Mouse (Mus musculus) testis, postnatal 14 days (tissue): ENCODE results near the gene Nenf.

Source experiments
- DNase-seq: peaks from one replicate; pipeline ENCODE4 v3.0.0; 2021; ENCODE audit warnings: low spot score

The Nenf gene

DNA sequence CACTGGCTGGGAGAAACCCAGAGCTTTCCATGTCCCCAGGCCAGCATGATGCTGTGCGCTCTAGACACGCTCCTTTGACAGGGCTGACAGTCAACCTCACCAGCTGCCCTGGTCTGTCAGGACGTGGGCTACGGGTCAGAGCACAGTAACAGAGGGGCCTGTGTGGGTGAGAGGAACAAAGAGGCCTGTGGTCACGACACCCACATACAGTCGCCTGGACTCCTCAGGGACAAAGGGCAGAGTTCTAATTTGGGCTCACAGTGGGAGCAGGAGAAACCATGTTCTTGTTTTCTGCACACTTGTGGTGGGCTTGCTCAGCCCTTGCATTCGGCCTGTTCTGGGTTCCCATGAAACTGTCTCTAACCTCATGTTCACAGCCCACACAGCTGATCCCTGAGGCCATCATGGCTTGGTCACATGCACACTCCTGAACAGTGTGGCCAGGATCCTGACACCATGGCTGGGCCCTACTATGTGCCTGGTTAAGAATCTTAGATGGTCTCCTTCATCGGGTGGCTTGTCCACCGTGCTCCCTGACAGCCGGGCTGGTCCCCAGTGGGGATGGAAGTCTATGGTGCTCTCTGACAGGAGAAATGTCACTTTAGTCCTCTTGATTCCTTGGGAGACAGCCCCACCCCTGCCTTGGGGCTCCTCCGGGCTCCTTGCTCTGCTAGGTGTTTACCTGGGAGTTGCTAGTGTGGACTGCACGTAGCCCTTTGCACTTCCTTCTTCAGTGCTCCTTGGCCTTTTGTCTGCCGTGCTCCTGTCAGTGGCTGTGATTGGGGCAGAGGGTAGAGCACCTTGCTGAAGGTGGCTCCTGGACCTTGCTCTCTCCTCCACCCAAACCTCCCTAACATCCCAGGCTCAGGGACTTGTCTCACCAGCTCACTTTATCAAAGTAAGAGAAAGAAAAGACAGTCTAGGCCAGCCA, 34.6 kb downstream of the Nenf start:
- DNase-seq, result no peak

DNA sequence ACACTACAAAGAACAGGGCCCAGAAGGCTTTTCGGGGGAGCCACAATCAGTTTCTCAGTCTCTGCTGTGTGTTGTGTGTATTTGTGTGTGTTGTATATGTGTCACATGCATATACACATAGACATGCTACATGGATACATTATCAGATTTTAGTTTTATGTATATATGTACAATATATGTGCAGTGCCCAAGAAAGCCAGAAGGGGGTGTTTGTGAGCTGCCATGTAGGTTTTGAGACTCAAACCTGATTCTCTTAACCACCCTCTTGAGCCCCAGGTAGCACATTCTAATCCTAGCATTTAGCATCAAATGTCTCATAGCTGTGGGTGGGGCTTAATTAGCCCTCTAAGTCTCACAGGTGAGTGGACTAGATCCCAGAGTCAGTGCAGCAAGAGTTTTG, 35.7 kb downstream of the Nenf start:
- DNase-seq, result no peak

DNA sequence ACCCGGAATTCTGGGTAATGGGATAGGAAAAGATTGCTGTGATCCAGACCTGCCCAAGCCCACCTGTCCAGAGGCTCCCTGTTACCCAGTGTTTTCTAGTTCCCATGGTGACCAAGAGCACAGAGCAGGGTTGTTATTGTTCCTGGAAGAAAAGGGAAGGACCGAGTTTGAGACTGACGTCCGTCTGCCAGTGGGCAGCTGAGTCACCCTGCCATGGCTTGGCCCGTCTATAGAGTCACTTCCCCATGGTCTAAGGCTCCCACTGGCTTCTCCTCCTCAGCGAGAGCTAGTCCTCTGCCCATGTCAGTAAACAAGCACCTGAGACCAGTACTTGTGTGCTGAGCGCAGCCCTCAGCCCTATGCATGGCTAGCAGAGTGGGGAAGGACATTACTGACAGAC, 36.8 kb downstream of the Nenf start:
- DNase-seq, result no peak

DNA sequence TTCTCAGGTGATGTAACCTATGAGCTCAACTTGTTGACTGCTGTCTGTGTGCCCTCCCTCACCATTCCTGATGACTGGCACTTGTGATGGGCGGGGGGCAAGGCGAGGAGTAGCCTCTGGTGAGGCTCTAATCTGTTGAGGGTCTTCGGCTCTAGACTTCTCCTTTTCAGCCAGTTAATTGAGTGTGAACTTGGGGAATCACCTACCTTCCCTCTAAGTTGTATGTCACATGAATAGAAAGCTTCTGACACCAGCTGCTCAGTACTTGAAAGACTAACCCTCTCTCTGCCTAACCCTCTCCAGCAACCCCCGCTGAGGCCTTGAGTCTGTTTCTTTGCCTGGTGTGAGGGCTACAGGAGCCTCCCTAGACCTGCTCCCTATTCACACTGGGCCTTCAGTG, 39.7 kb downstream of the Nenf start:
- DNase-seq, result no peak

DNA sequence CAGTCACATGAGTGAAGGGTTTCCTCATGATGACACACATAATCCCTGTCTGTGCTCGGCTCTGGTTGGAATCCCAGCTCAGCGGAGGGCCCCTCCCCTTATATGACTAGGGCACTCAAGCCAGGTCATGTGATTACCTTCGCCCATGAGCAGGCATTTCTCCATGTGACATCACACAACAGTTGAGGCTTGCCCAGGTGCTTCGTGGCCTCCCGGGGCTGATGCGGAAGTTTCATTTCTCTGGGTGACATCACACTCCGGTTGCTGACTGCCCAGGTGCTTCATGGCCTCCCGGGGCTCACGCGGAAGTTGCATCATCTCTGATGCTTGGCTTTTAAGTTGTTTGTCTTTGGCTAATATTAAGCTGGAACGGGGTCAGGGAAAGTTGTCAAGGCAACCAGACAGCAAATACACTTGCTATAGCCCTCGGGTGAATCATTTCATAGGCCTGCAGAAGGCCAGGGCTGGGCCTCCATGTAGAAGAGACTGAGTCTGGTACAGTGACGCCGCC, 40.4 kb downstream of the Nenf start:
- DNase-seq, result no peak

DNA sequence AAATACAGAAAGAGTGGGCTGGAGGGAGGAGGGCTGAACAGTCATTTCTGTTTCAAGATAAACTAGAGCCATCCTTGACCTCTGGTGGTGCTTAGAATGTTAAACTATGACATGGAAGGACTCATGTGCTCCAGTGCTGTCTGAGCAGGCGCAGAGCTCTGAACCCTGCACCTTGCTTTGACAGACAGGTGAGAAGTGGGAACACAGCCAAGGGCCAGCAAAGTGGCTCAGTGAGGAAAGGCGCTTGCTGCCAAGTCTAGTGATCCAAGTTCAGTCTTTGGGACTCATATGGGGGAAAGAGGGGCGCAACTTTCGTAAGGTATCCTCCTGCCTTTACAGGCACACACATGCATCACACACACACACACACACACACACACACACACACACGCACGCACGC, 41.8 kb downstream of the Nenf start:
- no peak for DNase-seq

DNA sequence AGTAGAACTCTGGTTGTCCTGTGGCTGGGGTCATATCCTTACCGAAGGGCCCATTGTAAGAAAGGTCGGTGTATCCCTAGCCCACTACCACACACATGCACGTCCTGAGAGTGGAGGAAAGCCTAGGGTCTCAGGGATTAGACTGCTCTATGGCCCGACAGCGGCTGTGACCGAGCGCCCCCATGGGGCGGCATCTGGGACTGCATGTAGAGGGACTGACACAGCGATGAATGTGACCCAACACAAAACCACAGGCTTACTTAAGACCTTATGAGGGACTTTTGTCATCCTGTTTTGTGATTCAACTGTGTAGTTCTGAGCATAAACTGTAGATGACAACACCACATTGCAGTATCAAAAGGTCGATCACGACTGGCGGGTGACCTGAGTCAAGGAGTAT, 42.5 kb downstream of the Nenf start:
- peak; percentile 73 for DNase-seq

DNA sequence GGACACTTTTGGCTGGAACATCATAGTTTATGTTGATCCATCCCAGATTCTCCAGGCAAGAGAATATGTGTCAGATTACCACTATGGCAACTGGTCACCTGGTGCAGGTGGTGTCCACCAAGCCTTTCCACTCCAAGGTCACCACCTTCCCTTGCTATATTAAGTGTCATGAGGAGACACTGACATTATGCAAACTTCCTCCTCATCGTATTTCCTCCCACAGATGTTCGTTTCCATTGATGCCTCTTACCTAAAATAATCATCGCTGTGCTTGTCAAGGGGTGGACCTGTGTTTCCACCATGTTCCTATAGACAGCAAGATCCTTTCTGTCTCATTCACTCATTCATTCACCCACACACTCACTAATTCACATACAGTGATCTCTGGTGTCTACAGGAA, 45.3 kb downstream of the Nenf start:
- DNase-seq, result no peak

DNA sequence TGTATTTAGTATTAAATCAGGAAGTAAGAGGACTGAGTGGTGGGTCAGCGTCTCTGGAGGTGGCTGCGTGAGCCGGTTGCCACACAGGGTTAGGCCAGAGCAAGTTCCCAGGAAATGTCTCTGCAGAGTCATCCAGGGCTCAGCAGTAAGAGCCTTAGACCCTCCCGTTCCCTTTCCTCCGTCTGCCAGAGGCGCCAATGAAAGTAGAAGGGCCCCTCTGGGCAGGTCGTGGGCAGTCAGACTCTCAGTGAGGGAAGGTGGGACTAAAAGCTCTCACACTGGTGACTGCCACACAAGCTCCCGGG, 48.4 kb downstream of the Nenf start:
- no peak for DNase-seq

DNA sequence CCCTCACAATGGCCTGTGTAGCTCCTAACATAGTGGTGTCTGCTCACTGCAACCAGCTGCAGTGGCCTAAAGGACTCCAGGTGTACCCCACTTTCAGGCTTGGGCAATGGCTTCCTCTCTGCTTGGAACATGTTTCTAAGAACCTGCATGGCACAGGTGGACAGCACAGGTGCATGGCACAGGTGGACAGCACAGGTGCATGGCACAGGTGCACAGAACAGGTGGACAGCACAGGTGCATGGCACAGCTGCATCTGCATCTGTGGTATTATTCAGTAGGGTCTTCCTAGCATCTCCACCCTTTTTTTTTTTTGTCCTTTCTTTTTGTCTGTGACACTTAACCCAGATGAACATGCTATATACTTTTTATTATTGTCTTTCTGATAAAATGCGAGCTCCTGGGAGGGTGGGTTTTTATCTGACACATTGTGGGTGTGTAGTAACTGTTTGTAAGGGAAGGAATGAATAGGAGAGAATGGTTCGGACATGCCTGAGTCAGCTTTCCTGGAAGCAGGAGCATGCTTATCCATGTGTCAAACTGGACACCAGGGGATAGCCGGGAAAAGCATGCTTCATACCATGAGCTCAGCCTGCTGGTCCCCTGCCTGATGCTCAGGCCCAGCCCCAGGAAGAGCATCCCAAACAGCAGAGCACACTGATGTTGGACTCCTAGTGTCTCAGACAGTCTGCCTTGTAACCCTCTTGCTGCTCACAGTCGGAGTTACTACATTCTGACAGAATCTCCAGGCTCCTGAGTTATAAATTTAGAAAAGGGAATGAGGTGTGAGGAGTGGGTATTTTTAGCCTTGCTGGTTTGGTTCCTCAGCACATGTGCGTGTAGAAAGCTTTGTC, 49.0 kb downstream of the Nenf start:
- no peak for DNase-seq

DNA sequence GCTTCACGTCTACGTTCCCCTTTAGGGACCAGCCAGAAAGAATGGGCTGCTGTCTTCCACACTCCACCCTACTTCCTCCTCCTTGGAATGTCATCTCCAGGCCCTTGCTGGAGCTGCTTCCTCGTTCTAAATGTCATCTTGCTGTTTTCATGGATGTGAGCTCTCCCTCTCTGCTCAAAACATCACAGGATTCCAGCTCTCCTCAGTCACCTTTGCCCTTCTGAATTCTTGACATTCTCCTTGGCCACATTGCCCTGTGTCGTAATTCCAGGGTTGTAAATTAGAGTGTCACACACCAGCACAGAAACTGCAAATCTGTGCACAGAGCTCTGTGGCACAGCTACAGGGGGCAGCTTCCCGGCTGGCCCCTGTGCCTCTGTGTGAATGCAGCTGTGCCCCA, 50.1 kb downstream of the Nenf start:
- no peak for DNase-seq

DNA sequence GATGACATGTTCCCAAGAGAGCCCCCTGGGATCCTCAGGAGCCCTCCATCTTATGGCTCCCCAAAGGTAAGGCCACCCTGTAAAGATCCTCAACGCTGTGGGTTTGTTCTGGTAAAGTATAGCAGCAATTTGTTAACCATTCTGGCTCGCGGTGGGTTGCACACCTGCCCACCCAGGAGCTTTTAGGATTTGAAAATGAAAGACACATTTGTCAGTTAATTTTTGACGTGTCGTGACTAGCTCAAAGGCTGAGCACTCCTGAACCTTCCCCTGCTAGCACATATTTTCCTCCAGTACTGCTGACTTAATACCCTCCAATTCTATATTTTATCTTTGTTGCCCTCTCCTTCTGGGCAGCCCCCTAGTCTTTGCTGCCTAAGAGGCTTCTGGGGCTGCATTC, 50.8 kb downstream of the Nenf start:
- no peak for DNase-seq

DNA sequence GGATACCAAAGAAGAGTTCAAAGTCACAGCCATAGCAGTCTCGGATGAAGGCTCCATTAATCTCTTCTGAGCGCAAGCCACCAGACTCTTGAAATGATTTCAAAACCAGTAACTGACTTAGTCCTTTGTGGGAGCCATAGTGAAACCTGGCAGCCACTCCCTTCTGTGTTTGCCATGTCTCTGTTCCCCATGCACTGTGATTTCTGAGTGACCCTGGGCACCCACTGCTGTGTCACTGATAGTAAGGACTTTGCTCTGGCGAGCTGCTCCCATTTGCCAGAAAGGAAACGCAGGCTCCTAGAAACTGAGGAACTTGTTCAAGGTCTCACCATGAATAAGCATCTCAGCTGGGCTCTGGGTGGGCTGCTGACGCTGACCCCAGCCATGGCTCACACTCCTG, 54.5 kb downstream of the Nenf start:
- DNase-seq, result no peak

DNA sequence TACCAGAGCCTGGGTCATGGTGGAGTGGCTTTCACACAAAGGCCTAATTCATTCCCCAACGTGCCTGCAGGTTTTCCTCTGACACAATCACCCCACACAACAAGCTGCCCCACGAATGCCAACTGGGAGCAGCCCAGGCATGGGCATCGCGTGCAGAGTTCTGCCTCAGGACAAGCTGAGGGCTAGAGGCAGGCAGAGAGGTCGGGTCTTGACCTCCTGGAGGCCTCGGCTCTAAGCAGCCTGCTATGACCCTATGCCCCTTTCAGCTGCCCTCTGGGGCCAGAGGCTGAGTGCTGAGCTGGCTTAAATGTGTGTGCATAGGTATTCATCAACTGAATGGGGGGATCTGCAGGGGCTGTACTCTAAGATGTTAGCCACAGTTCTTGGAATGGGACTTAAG, 56.1 kb downstream of the Nenf start:
- DNase-seq, result no peak

DNA sequence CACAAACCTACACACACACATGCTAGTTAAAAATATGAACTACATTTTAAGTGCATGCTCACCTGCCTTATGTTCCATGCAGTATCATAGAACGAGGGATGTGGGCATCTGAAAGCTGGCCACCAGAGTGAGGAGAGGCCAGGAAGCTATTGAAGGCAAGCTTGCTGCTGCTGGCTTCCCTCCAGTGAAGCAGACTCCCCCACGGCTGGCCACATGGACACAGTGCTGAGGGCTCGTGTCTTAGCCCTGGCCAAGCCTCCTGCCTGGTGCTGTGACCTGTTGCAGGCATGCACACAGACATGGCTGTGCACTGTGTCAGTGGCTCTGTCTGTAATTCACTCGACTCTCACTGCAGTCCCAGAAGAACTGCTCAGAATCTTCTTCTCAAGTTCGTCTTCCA, 58.3 kb downstream of the Nenf start:
- DNase-seq, result no peak

DNA sequence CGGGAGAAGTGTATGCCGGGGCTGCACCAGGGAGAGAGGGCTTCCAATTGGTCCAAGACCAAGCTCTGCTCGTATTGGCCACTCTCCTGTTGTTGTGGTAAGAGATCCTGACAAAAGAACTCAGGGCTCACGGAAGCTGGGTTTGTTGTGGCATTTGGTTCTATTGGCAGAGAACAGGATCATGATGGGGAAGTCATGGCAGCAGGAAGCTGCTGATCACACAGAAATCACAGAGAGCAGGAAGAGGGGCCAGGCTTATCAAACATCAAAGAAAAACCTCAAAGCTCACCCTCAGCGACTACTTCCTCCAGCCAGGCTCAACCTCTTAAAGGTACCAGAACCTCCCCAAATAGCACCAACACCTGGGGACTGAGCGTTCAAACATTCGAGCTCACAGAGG, 58.9 kb downstream of the Nenf start:
- no peak for DNase-seq

DNA sequence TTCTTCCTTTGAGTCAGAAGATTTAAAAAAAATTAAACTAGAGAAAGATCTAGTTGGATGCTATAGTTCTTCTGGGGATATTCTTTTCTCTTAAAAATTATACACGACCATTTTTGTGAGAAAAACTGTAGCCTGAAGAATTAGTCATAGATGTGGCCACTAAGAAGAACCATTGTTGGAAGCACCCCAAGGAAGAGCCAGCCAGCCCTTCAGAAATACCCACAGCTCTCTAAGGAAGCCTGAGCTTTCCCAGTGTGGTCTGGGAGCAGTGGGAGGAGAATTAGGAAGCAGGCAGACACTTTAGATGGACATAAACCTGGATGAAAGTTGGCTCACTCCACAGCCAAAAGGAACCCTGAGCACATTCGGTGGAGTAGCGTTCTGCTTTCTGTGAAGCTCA, 59.5 kb downstream of the Nenf start:
- no peak for DNase-seq

DNA sequence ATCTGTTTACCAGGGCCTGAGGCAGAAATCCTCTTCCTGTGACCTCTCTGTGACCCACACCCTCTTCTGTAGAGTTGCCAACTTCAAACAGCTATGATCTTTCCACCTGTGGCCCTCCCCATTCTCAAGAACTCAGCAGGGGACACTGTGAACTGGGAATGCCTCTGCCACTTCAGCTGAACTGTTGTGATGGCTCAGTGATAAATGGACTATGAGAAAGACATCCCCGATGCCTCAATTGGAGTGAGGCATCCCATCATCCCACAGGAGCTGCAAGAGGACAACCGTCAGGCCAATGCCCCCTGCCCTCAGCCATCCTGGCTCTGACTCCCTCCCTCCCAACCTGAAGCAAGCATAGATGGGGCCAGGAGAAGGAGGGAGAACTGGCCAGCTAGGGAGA, 60.0 kb downstream of the Nenf start:
- DNase-seq, result no peak

DNA sequence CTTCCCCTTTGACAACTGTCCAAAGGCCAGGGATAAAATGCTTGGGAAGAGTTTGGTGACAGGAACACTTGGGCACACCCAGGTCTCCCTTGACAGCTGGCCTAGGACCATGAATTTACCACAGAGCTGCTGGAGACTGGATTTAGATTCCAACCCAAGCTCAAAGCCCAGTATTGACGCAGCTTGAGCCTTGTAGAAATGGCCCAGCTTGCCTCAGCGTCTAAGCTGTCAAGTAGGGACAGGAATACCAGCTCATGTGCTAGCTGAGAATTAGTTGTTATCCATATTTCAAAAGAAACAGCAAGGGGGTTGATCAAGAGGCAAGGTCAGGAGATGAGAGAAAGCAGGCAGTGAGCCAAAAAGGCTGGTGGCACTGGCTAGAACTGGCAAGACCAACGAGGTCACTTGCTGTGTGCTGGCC, 60.6 kb downstream of the Nenf start:
- DNase-seq, result no peak
